Mouse (Mus musculus): ENCODE data around the gene Flad1. TPM values are rescaled to one million over a fixed set of nuclear protein-coding genes. Genes with fewer than 3 reads are reported as not detected.

Gene Flad1
- polyA plus RNA-seq (2017; shearing (Covaris generic)), result 32.0 TPM

DNA sequence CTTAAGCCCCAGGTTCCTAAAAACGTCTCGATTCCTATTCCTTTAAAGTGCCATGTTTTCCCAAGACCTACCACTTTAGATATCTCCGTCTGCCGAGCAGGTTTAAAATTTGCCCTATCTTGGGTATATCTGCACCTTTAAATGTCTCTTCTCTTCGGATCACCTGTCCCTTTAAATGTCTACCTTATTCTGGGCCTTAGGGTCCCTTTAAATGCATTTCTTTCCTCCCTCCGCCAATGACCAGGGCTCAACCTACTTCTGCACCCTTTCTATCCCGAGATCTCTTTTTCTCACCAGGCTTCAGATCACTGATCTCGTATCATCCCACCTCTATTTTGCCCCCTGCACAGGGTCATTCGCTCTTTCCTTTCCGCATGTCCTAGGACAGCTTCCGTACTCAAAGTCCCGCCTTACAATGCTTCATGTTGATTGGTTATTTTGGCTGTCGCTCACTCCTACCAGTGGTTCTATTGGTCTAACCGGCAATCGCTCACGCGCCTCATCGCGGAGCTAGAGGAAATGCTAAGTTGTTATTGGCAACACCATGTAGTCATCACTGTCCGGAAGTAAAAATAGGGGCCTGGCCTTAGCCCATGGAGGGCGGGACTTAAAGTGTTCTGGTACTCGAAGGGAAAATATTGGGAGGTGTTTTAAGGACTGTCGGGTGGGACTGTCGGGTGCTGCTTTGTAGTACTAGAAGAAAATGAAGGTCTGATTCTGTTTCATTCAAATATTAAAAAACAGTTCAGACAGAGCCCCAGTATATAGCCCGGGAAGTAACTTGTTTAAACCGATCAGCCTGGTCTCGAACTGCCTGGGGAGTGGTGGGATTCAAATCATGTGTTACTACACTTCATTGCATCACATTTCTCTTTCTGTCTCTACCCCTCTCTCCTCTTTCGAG is at the start of gene Flad1:
Gene Flad1, minus strand, starts transcription at position 381 of the 904 bp plus-strand sequence.

DNA sequence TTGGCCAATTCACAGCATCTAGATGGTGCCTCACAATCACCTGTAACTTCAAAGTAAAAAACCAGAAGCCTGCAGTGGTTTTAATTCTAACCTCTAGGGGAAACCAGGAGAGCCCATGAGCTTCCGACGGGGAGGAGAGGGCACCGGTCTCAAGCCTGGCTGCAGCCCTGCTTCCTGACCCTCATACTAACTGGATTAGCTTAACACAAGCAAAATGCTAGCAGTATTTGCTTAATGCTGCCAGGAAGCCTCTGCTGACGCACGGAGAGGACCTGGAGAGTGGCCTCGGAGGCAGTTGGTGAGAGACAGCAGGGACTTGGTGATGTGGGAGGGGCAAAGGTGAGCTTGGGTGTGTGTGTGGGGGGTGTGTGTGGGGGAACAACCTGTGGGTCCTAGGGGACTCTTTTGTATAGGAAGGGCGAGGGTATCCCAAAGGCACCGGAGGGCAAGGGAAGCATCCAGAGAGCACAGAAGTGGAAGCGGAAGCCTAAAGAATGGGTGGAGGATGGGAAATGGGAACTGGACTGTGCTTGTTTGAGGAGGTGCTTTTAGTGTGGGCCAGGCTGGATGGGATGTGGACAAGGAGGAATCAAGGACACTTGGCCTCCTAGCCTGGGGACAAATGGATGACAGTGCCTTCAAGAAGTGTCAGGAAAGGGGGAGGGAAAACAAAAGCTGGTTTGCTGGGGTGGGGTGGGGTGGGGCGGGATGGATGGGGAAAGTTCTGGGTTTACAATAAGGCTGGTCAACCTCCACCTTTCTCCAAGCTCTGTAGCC is 42.9 kb upstream of the Flad1 start, which contains the start of gene Pmvk:
Gene Pmvk, plus strand, starts transcription at position 141 of the 777 bp plus-strand sequence.

DNA sequence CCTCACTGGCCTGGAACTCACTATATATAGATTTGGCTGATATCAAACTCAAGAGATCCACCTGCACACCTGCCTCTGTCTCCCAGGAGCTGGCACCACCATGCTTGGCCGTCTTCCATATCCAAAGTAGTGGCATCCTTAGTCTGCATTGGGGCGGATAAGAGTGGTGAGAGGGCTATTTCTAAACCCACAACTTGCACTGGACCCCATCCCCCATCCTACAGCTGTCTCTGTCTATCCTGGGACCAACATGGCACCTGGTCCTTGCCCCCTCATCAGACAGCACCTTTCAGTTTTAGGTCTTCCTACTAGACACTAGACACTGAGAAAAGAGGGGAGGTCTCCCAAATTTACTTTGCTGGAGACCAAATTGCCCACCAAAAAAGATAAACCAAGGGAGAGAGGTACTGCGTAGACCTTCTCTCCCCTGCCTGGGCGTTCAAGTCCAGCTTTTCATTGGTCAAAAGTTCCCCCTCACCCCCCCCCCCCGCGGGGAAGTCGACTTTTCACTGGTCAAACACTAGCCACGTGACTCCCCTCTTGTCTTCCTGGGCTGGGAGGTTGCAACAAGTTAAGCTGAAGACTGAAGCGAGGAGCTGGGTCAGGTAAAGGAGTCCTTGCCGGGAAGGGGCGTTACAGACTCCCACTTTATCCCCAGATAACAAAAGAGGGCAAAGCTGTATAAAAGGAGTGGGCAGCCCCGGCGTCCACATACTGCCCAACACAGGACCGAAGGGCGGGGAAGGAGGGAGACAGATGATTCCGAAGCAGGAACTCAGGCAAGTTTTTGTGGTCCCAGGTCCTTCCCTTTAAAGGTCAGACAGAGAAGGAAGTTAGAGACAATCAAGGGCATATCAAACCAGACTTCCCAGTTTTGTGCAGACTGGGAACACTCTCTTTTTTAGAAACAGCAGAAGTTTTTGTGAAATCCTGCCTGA is 24.8 kb upstream of the Flad1 start, which contains the start of gene Pbxip1:
Gene Pbxip1, plus strand, starts transcription at position 531 of the 938 bp plus-strand sequence.

DNA sequence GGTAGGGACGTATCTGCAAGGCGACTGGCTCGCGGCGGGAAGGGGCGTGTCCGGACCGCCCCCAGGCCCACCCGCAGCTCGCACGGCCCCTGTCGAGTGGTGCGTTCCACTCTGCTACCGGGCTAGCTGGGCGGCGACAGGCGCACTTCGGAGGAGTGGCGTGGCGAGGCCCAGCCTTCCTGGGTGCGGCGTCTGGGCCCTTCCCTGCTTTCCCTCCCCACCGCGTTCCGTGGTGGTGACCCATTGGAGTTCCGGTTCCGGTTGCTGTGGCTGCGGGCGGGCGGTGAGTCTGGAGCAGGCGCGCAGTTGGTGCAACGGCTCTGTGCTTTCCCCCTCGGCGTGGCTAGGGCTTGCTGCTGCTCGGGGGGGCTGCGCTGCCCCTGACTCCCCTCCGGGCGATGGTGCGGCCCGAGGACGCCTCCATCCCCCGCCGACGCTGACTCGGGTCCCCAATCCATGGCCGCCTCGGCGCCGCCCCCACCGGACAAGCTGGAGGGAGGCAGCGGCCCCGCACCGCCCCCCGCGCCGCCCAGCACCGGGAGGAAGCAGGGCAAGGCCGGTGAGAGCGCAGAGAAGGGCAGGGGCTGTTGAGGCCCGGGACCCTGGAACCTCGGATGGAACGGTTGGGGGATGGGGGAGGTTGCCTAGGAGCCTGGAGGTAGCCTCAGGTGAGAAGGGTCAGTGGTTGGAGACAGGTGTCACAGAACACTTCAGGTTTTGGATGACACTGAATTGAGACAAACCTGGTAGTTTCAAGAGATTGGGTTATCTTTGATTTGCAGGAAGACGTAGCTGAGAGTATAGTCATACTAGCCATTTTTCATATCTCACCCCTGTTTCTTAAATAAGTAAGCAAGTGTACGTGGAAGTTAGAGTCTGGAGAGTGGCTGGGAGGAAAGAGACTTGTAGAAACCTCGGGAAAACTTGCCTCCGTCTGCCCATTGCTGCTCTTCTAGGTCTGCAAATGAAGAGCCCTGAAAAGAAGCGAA is 18.8 kb upstream of the Flad1 start, which contains the start of gene Pygo2:
Gene Pygo2, plus strand, starts transcription at position 44 of the 989 bp plus-strand sequence.

DNA sequence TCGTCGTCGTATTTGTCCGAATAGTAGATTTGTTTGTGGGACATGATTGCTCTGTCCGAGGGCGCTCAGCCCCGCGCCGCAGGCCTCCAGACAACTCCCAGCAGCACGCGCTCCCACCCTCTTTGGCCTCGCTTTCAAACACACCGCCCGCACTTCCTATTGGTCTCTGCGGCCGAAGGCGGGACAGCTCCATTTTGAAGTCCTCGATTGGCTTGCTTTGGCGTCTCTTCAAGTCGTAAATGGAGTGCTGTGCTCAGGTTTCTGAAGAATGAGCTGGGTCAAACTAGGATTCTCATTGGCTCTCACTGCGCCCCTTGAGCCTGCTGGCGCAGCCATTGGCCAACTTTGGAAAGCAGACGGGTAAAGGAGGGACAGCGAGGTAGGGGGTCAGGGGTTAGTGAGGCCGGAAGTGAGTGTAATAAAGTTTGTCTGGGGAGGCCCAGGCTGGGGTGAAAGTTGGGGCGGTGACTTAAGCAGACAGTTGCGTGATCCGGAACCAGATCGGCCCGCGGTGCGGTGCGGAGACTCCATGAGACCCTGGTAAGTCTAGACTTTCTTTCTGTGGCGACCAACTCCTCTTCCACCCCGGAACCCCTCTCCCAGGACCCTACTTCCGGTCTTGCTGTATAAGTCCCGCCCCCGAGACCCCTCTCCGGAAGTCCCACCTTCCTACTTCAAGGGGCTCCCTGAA is 6.6 kb upstream of the Flad1 start, which contains the start of the genes Cks1b and Shc1:
Gene Cks1b, minus strand, starts transcription at position 214 of the 691 bp plus-strand sequence.
Gene Shc1, plus strand, starts transcription at position 274 of the 691 bp plus-strand sequence.

DNA sequence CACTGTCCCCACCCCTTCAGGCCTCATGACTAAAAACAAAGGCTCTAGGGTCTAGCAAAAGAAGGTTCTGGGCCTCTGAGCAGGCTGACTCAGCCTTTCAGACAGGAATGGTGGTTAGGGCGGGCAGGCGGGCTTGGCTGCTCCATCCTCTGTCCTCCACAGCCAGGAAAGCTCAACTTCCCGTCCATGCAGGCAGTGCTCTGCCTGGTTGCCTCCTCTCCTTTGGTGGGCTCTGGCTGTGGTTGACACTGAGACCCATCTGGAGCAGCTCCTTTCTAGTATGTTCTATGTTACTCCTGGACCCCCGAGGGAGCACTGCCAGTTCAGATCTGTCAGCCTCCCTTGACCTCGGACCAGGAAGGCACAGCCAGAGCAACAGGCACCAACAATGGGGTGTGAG is 9.0 kb downstream of the Flad1 start, which contains the start of gene Lenep:
Gene Lenep, minus strand, starts transcription at position 101 of the 400 bp plus-strand sequence.

DNA sequence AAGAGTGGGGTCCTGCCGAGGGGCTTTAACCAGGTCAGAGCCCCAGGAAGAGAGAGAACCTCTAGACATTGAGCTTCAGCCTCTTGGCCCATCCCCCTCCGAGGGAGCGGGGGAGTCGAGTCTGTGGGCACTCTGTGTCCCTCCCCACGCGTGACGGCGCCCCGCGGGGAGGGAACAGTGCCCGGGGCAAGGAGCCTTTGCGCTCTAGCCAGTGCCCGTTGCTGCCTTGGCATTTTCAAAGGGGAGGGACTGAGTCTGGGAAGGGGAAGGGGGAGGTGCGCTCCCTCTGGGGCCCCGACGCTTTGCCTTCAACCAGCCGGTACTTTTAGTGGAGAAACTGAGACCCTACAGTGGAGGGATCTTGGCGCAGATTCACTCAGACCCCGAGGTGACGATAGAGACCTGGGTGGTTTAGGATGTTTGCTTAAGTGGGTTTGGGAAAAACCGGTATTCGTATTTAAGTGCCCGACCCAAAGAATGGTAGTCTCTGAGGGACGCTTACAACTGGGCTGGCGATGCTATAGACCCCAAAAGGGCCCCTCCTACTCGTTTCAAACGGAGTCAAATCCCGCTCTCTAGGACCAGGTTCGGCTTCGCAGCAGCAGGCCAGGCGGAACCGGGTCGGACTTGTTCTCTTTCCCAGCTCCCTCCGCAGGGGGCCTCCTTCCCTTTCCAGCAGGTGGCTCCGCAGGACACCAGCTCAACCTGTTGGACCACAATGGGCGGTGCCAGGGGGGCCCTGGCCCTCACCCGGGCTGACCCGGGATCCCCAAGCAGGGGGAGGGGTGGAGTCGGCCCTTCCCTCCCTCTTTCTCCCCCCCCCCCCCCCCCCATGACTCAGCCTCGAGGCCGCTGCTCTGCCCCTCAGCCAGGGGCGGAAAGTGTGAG is 17.4 kb downstream of the Flad1 start, which contains the start of gene Zbtb7b:
Gene Zbtb7b, minus strand, starts transcription at position 771 of the 888 bp plus-strand sequence.

DNA sequence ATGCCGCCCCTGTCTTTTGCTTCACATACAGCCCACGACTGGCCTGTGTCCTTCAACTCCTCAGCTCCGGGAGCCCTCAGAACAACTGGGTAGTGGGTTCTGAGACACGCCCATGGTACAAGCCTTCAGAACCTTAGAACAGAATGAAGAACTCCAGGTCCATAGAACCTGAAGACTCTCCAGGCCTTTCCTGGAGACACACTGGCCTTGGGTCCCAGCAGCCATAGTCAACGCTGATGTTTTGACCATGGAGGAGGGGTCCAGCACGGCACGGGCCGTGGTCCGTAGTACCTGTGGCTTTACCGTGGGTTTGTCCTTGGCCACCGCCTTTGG is 46.6 kb downstream of the Flad1 start, which contains the start of gene Dcst1:
Gene Dcst1, minus strand, starts transcription at position 101 of the 333 bp plus-strand sequence.

DNA sequence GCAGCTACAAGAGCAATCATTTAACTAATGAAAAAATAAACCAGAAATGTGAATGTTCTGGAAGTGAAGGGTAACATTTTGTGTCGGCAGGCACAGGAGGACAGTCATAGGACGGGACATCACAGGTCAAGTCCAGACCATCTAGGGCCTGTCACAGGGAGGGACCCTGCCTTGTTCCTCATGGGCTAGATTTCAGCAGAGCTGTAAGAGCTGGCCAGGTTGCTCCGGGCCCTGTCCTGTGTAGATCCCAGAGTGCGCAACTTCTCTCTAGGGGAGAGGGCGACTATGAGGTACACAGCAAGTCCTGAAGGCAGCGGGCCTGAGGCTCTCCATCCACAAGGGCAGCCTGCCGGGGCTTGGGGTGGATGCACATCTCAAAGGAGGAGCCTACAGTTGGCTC is 50.0 kb downstream of the Flad1 start, which contains the start of gene Dcst2:
Gene Dcst2, plus strand, starts transcription at position 301 of the 400 bp plus-strand sequence.

Other genes with a start within 250 kb of the Flad1 start
- 80.7 TPM for gene Clk2, start 247.1 kb downstream of the Flad1 start, polyA plus RNA-seq (2017; shearing (Covaris generic))
- gene Scamp3, start 234.4 kb downstream of the Flad1 start, polyA plus RNA-seq (2017; shearing (Covaris generic)), result 240 TPM
- 102 TPM for gene Fam189b, start 228.7 kb downstream of the Flad1 start, polyA plus RNA-seq (2017; shearing (Covaris generic))
- gene Gba, start 208.9 kb downstream of the Flad1 start, polyA plus RNA-seq (2017; shearing (Covaris generic)), result 106 TPM
- 2.3 TPM for gene Thbs3, start 196.7 kb downstream of the Flad1 start, polyA plus RNA-seq (2017; shearing (Covaris generic))
- gene Mtx1, start 184.8 kb downstream of the Flad1 start, polyA plus RNA-seq (2017; shearing (Covaris generic)), result 86.4 TPM
- gene Muc1, start 182.8 kb downstream of the Flad1 start, polyA plus RNA-seq (2017; shearing (Covaris generic)), result 12.5 TPM
- 246 TPM for gene Krtcap2, start 165.9 kb downstream of the Flad1 start, polyA plus RNA-seq (2017; shearing (Covaris generic))
- 2.6 TPM for gene Trim46, start 165.6 kb downstream of the Flad1 start, polyA plus RNA-seq (2017; shearing (Covaris generic))
- gene Dpm3, start 152.5 kb downstream of the Flad1 start, polyA plus RNA-seq (2017; shearing (Covaris generic)), result 76.3 TPM
- gene Slc50a1, start 141.3 kb downstream of the Flad1 start, polyA plus RNA-seq (2017; shearing (Covaris generic)), result 134 TPM
- not detected for gene Efna1, start 130.7 kb downstream of the Flad1 start, polyA plus RNA-seq (2017; shearing (Covaris generic))
- gene Efna3, start 88.9 kb downstream of the Flad1 start, polyA plus RNA-seq (2017; shearing (Covaris generic)), result not detected
- gene Efna4, start 73.8 kb downstream of the Flad1 start, polyA plus RNA-seq (2017; shearing (Covaris generic)), result 0.32 TPM
- gene Adam15, start 61.9 kb downstream of the Flad1 start, polyA plus RNA-seq (2017; shearing (Covaris generic)), result 18.8 TPM
- gene Dcst2, start 49.9 kb downstream of the Flad1 start, polyA plus RNA-seq (2017; shearing (Covaris generic)), result 0.16 TPM
- gene Dcst1, start 46.6 kb downstream of the Flad1 start, polyA plus RNA-seq (2017; shearing (Covaris generic)), result 0.16 TPM
- gene Zbtb7b, start 17.1 kb downstream of the Flad1 start, polyA plus RNA-seq (2017; shearing (Covaris generic)), result 10.7 TPM
- gene Lenep, start 9.1 kb downstream of the Flad1 start, polyA plus RNA-seq (2017; shearing (Covaris generic)), result not detected
- gene Cks1b, start 6.5 kb upstream of the Flad1 start, polyA plus RNA-seq (2017; shearing (Covaris generic)), result 10.2 TPM
- 71.5 TPM for gene Shc1, start 6.6 kb upstream of the Flad1 start, polyA plus RNA-seq (2017; shearing (Covaris generic))
- gene Pygo2, start 18.3 kb upstream of the Flad1 start, polyA plus RNA-seq (2017; shearing (Covaris generic)), result 47.8 TPM
- 109 TPM for gene Pbxip1, start 24.8 kb upstream of the Flad1 start, polyA plus RNA-seq (2017; shearing (Covaris generic))
- 7.7 TPM for gene Pmvk, start 42.7 kb upstream of the Flad1 start, polyA plus RNA-seq (2017; shearing (Covaris generic))
- gene Kcnn3, start 108.3 kb upstream of the Flad1 start, polyA plus RNA-seq (2017; shearing (Covaris generic)), result not detected